Mouse (Mus musculus): ENCODE measurements around the gene Bid. TPM values are rescaled to one million over a fixed set of nuclear protein-coding genes. Genes with fewer than 3 reads are reported as not detected.

The Bid gene
- polyA plus RNA-seq, 2 experiments = 16.2 to 25.6 TPM

DNA sequence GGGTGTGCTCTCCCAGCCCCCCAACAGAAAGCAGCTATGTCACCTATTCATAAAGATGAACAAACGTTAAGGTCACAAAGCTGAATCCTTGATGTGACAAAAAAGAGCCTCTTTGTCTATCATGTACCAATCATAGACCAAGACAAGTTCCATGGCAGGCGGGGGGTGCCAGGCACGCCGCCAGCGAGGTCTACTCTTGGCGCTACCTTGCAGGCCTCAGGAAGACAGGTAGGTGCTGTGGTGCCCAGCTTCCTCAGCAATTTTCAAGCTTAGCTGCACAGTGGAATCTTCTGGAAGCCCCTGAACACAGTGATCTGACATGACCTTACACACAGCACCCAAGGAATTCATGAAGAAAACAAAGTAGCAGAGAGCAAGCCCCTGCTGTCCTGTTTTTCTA, 10.1 kb downstream of the Bid start:
- Histone ChIP-seq H3K9me3 (ENCODE audit: control insufficient read depth, low read length) (no peaks in the 10 kb centered on the region), H3K36me3 (replicated peaks; ENCODE audit: control insufficient read depth, insufficient read depth, low read depth) (no peaks in the 10 kb centered on the region), H3K9ac (replicated peaks) (no peak overlapping the region), H3K27me3 (ENCODE audit: control insufficient read depth, insufficient read depth, low read length) (no peaks in the 10 kb centered on the region), H3K4me1 (replicated peaks; ENCODE audit: control insufficient read depth in 2 of 2, insufficient read depth in 2 of 2, low read length in 1 of 2) (peaks cover 8 to 19% of the 10 kb centered on the region in 2 experiments), H3K4me3 (ENCODE audit: insufficient read depth in 1 of 2, low read depth in 2 of 2, low read length in 2 of 2) (no peak overlapping the region), H3K27ac (no peak overlapping the region), H3K4me2 (ENCODE audit: low read depth) (no peak overlapping the region)
- no peak for ATAC-seq (ENCODE audit: insufficient read depth)
- DNase-seq (ENCODE audit: low read depth in 3 of 3, low spot score in 3 of 3) = no peak
- TF ChIP-seq CTCF (IDR thresholded peaks at IDR 0.05; ENCODE audit: low read depth) = no peak
- no peak for TF ChIP-seq EP300 (IDR thresholded peaks at IDR 0.05; ENCODE audit: low read depth)
- 87% methylated on average over 6 of the region's 6 CpGs for WGBS (ENCODE audit: insufficient replicate concordance)

DNA sequence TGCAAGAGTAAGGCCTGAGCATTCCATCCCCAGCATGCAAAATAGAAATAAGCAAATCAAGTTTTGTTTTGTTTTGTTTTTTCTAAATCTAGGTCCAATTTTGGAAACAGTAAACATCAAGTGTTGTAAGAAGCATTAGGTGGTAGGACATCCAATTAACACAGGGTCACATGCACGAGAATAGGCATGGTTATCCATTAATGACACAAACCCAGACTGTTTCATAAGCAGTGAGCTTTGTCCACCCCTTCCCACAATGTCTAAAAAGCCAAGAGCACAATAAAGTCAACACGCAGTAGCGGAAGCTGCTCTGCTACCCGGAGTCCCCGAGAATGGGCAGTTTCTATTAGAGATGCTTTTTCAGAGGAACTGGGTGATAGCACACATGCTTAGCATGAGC, 11.5 kb downstream of the Bid start:
- Histone ChIP-seq H3K36me3 (replicated peaks; ENCODE audit: control insufficient read depth, insufficient read depth, low read depth) (no peaks in the 10 kb centered on the region), H3K4me1 (replicated peaks; ENCODE audit: control insufficient read depth in 2 of 2, insufficient read depth in 2 of 2, low read length in 1 of 2) (peaks cover 3 to 10% of the 10 kb centered on the region in 2 experiments; a peak in 1 of 4 replicates), H3K4me2 (ENCODE audit: low read depth) (no peak overlapping the region), H3K27ac (no peak overlapping the region), H3K9me3 (ENCODE audit: control insufficient read depth, low read length) (no peaks in the 10 kb centered on the region), H3K27me3 (ENCODE audit: control insufficient read depth, insufficient read depth, low read length) (no peaks in the 10 kb centered on the region), H3K4me3 (ENCODE audit: insufficient read depth in 1 of 2, low read depth in 2 of 2, low read length in 2 of 2) (no peak overlapping the region), H3K9ac (replicated peaks) (no peak overlapping the region)
- DNase-seq (ENCODE audit: low read depth in 3 of 3, low spot score in 3 of 3) (no peak), ATAC-seq (ENCODE audit: insufficient read depth) (no peak)
- TF ChIP-seq EP300 (IDR thresholded peaks at IDR 0.05; ENCODE audit: low read depth) (no peak), CTCF (IDR thresholded peaks at IDR 0.05; ENCODE audit: low read depth) (no peak)
- 79% methylated on average over 5 of the region's 5 CpGs for WGBS (ENCODE audit: insufficient replicate concordance)

DNA sequence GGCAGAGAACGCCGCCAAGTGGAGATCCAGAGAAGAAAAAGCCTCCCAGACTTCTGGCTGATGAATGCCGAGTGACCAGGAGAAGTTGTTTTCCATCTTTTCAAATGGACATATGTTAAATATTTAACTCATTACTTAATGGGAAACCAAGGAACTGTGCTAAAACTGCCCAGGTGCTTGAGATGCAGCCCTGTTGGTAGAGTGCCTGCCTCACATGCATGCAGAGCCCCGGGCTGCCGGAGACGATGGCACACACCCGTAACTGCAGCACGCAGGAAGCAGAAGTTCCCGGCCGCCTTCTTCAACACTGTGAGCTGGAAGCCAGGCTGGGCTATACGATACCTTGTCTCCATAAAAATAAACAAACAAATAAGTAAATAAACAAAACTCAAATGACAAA, 12.7 kb downstream of the Bid start:
- 66% methylated on average over 11 of the region's 11 CpGs for WGBS (ENCODE audit: insufficient replicate concordance)
- no peak overlapping the region; the same call in 1 of the 2 replicates for H3K4me2 ChIP-seq (ENCODE audit: low read depth)
- H3K27ac ChIP-seq = no peak overlapping the region
- DNase-seq (ENCODE audit: low read depth in 3 of 3, low spot score in 3 of 3) (no peak), ATAC-seq (ENCODE audit: insufficient read depth) (no peak)
- TF ChIP-seq EP300 (IDR thresholded peaks at IDR 0.05; ENCODE audit: low read depth) = no peak
- TF ChIP-seq CTCF (IDR thresholded peaks at IDR 0.05; ENCODE audit: low read depth) = 0 out of 2 replicates have a peak, but pooled peaks have one; percentile 2
- H3K9me3 ChIP-seq (ENCODE audit: control insufficient read depth, low read length) = no peaks in the 10 kb centered on the region
- H3K4me3 ChIP-seq (ENCODE audit: insufficient read depth in 1 of 2, low read depth in 2 of 2, low read length in 2 of 2) = no peak overlapping the region
- no peak overlapping the region for H3K9ac ChIP-seq (replicated peaks)
- peaks cover 3 to 10% of the 10 kb centered on the region in 2 experiments; a peak in 1 of 4 replicates for H3K4me1 ChIP-seq (replicated peaks; ENCODE audit: control insufficient read depth in 2 of 2, insufficient read depth in 2 of 2, low read length in 1 of 2)
- no peaks in the 10 kb centered on the region for H3K27me3 ChIP-seq (ENCODE audit: control insufficient read depth, insufficient read depth, low read length)
- H3K36me3 ChIP-seq (replicated peaks; ENCODE audit: control insufficient read depth, insufficient read depth, low read depth) = no peaks in the 10 kb centered on the region

DNA sequence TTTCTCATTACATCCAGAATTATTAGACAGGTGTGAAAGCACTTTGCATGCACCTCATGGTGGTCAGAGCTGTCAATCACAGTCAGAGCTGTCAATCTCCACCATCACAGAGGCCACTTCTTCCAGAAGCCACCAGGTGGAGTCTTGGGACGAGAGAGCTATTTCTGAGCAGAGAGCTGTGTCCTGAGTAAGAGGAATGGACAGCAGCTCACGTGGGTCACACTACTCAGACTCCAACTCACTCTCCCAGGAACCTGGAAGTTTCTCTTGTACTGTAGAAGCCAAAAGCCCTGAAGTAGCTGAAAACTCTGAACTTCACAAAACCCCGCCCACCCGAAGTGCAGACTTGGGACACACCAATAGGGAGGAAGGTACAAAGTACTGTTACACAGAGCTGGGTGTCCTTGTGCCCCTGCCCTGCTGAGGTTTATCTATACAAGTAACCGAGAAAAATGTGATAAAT, 13.2 kb downstream of the Bid start:
- ATAC-seq (ENCODE audit: insufficient read depth) = peak; percentile 65
- Histone ChIP-seq H3K9ac (replicated peaks) (no peak overlapping the region), H3K9me3 (ENCODE audit: control insufficient read depth, low read length) (no peaks in the 10 kb centered on the region), H3K4me2 (ENCODE audit: low read depth) (no peak overlapping the region; the same call in 1 of the 2 replicates), H3K4me3 (ENCODE audit: insufficient read depth in 1 of 2, low read depth in 2 of 2, low read length in 2 of 2) (no peak overlapping the region), H3K27me3 (ENCODE audit: control insufficient read depth, insufficient read depth, low read length) (no peaks in the 10 kb centered on the region), H3K36me3 (replicated peaks; ENCODE audit: control insufficient read depth, insufficient read depth, low read depth) (no peaks in the 10 kb centered on the region), H3K27ac (no peak overlapping the region), H3K4me1 (replicated peaks; ENCODE audit: control insufficient read depth in 2 of 2, insufficient read depth in 2 of 2, low read length in 1 of 2) (peaks cover 3 to 10% of the 10 kb centered on the region in 2 experiments; a peak in 1 of 4 replicates)
- TF ChIP-seq CTCF (IDR thresholded peaks at IDR 0.05; ENCODE audit: low read depth) (peak; percentile 83), EP300 (IDR thresholded peaks at IDR 0.05; ENCODE audit: low read depth) (no peak)
- peak in 2 of 3 experiments; percentile 42 to 45 for DNase-seq (ENCODE audit: low read depth in 3 of 3, low spot score in 3 of 3)
- WGBS (ENCODE audit: insufficient replicate concordance) = 28% methylated on average over 5 of the region's 5 CpGs

DNA sequence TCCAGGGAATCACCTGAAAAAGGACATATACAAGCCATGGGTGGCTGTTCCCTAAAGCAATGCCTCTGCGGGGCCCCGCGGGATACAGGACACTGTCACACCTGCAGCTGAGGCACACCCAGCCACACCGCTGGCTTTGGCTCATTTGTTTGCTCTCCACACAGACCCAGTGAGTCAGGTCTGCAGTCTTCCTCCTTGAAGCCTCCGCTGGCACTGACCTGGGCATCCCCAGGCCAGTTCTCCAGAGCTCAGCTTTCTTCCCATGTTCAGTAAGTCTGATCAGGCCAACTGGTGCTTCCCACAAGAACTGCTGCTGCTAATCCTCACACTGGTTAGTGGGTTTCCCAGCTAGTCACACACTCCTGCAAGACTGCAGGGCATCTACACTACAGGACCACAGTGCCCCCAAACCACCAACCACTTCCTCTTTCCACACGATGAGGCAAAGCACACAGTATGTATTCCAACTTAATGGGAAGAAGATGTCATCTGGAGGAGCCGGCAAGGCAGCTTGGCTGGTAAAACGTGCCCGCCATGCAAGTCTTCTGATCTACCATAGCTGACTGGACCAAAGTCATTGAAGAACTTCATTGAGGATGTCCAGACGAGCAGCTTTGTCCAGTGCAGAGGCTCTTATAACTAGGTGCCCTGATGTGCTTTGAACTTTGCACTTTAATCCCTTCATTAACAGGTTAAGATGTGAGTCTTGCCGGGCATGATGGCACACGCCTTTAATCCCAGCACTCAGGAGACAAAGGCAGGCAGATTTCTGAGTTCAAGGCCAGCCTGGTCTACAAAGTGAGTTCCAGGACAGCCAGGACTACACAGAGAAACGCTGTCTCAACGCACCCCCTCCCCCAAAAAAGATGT, 14.6 kb downstream of the Bid start:
- H3K4me1 ChIP-seq (replicated peaks; ENCODE audit: control insufficient read depth in 2 of 2, insufficient read depth in 2 of 2, low read length in 1 of 2) = peaks cover 3 to 10% of the 10 kb centered on the region in 2 experiments; a peak in 1 of 4 replicates
- H3K27me3 ChIP-seq (ENCODE audit: control insufficient read depth, insufficient read depth, low read length) = no peaks in the 10 kb centered on the region
- no peak overlapping the region for H3K4me3 ChIP-seq (ENCODE audit: insufficient read depth in 1 of 2, low read depth in 2 of 2, low read length in 2 of 2)
- H3K36me3 ChIP-seq (replicated peaks; ENCODE audit: control insufficient read depth, insufficient read depth, low read depth) = no peaks in the 10 kb centered on the region
- TF ChIP-seq EP300 (IDR thresholded peaks at IDR 0.05; ENCODE audit: low read depth) (no peak), CTCF (IDR thresholded peaks at IDR 0.05; ENCODE audit: low read depth) (no peak)
- no peak for ATAC-seq (ENCODE audit: insufficient read depth)
- H3K4me2 ChIP-seq (ENCODE audit: low read depth) = no peak overlapping the region
- no peaks in the 10 kb centered on the region for H3K9me3 ChIP-seq (ENCODE audit: control insufficient read depth, low read length)
- H3K9ac ChIP-seq (replicated peaks) = no peak overlapping the region
- DNase-seq (ENCODE audit: low read depth in 3 of 3, low spot score in 3 of 3) = peak in 1 of 3 experiments; percentile 17
- WGBS (ENCODE audit: insufficient replicate concordance) = 64% methylated on average over 14 of the region's 14 CpGs
- no peak overlapping the region for H3K27ac ChIP-seq

Measured in liver, embryonic 14.5 days (tissue).